Mouse (Mus musculus): ENCODE measurements around the gene Chst10. TPM values are rescaled to one million over a fixed set of nuclear protein-coding genes. Genes with fewer than 3 reads are reported as not detected.

The Chst10 gene
- under 1 TPM; 0.17 to 0.25 TPM for total RNA-seq (2021)
- long read RNA-seq, experiment 1: 0 reads
- long read RNA-seq, experiment 2: 0 reads

DNA sequence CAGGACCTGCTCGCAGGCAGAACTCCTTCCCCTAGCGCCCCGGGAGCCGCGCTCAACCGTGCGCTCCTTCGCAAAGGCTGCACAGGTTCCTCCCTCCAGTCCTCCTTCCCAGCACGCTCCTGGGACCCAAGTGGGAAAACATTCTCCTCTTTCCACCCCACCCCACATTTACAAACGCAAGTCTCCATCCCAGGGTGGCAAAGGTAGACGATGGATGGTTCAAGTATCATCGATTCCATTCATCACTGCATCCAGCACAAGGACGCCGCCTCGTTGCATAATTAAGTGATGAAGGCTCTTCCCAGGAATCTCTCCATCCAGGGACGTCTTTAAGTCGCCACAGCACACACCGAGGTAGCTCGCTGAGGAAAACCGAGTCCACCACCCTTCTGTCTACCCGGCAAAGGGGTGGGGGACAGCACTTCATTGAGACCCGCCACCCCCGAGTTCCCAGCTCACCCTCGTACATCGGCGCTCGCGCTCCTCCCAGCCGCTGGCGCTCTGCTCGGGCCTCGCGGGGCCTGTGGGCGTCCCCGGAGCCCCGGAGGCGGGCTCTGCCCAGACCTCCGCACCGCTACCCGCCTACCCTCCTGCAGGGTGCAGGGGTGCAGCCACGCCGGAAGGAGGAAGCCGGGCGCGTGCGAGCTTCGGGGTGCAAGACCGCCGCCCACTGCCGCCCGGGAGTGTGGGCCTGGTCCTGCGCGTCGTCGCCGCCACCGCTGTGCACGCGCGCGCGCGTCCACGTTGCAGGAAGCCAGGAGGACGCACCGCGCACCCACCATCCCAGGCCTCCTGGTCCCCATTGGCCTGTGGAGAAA is at the start of gene Chst10:
Gene Chst10 (minus strand): TSS at position 731 of the 818 bp plus-strand sequence.
- peak; percentile 14 for DNase-seq (ENCODE audit: low spot score)

DNA sequence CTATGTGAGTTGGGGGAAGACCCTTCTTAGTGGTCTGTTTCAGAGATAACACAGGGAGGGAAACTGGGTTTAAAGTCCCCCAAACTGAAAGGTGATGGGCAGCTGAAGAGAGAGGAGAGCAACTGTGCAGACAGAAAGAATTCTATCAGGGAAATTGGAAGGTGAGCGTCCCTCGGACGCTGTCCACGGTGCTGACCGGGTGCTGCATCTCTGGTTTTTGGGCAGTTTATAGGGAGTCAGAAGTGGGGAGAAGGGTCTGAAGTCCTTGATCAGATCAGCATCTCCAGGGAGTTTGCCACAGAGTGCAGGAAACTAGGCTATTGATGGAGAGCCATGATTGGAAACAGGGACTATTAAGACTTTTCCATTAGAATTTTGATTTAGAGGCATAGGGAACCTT is 41.6 kb upstream of the Chst10 start:
- DNase-seq (ENCODE audit: low spot score): no peak

DNA sequence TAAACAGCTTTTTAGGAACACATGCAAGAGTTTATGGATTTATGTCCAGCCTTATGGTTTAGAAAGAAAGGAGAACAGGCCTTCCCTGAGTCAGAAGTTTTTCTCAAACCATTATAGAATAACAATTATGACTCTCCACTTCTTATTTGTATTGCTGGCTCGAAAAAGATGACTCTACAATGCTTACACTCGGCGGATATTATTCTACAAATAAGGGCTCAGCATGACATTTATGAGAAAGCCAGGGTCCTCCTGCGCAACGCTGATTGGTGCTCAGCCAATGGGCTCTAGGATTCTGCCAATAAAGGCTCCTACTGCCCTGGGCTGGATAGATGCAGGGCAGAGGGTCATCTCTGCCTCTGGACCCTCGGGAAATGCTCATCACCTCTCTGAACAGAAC is 40.9 kb upstream of the Chst10 start, which contains the start of gene Nms:
Gene Nms (plus strand): TSS at position 301 of the 400 bp plus-strand sequence.
- no peak for DNase-seq (ENCODE audit: low spot score)

DNA sequence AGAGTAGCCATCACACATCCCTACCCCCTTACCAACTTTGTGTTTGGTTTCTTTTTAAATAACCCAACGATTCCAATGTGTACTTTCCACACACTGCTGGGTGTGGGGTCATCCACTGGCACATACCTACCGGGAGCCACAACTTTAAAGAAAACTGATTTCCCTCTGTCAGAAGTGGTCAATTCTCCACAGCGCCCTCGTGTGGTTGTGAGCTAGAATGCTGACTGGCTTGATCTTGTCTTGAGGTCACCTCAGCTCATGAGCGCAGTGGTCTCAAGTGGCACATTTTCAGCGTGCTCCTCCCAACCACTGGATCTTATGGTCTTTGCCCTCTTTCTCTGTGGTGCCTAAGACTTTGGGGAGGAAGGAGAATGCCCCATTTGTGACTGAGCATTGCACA is 38.8 kb upstream of the Chst10 start:
- DNase-seq (ENCODE audit: low spot score): peak; percentile 4

DNA sequence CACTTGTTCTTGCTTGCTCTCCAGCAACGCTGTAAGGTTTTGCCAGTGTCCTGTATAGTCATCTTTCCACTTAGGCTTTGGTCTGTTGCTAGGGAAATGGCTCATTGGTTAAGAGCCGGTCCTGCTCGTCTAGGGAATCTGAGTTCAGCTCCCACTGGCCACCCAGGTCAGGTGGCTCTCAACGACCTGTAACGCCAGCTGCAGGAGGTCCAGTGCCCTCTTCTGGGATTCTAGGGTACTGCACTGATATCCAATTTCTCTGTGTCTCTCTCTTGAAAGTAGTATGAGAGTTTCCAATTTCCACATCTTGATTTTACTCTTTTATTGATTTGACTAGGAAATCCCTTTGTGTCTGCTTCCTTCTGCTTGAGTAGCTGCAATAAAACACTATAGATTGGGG is 36.7 kb upstream of the Chst10 start:
- no peak for DNase-seq (ENCODE audit: low spot score)

DNA sequence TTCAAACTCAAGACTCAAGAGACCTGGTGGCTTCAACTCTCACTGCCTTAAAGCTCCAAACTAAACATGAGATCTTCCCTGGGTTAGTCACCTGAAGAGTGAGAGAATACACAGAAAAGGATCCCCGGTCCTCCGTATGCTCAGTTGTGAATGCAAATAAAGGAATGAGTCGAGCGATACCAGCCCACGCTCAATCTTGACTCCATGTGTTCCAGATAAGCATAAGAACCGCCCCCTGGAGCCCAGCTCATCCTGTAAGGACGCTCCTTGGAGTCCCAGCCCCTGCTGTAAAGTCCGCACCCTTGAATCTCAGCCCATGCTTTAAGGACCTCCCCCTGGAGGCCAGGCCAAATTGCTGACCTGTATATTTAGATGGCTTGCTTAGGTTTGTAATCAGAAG is 32.8 kb upstream of the Chst10 start:
- DNase-seq (ENCODE audit: low spot score): no peak

DNA sequence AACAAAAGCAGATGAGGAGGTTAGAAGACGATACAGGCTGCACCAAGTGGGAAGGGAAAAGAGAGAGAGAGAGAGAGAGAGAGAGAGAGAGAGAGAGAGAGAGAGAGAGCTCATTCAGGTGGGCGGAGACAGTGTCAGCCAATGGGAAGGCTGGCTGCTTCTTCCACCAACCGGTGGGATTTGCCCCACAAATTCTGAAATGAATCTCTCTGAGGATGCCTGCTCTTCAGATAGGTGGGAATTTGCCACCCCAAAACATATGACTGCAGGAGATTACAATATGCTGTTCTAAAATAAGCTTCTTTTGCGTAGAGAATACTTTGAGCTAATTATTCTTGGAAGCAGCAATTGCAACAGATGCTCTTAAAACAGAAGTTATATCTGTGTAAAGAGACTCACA is 31.5 kb upstream of the Chst10 start:
- no peak for DNase-seq (ENCODE audit: low spot score)

DNA sequence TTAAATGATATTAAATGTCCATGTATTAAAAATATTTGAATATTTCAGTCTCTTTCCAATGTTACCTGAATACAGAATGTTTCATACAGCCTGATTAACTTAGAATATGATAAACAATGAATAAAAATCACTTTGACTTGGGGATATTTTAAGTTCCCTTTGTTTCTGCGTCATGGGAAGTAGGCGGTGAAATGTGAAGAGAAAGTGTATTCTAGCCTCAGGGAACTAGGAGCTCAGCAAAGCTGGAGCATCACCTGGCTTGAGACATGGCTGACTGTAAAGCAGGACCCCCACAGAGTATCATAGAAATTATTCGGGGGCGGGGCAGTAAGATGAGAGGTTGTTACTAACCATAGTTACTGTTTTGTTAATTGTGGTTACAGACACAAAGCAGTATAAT is 31.0 kb upstream of the Chst10 start:
- DNase-seq (ENCODE audit: low spot score): no peak

DNA sequence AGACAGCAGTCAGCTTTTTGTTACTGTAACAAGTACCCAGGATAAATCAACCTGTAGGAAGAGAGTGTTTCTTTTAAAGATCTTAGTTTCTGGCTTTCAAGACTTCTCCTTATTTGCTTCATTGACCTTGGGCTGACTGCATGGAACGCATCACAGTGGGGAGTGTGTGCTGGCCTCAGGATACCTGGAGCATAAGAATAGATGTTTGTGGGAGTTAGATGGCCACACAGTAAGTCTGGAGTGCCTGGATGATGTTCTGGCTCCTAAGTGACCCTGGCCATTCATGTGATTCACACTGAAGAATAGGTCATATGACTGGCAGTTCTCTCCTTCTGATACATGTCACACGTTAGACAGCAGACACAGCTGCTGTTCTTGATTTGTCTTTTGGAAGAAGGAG is 6.0 kb upstream of the Chst10 start:
- no peak for DNase-seq (ENCODE audit: low spot score)

DNA sequence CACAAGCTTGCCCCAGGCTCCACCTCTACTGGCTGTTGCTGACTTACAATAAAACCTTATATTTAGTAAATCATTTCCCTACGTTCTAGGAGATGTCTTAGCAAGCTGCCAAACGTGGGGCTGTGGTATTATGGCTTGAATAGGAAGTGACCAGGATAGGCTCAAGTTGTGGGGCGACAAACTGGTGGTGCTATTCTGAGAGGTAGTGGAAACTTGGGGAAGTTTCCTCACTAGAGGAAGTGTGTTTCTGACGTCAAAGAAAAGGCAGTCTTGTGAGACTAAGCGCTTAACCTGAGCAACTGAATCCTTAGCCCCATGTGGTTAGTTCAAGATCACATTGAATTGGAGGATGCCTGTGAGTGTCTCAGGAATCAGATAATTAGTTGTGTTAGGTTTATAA is 4.6 kb upstream of the Chst10 start:
- no peak for DNase-seq (ENCODE audit: low spot score)

DNA sequence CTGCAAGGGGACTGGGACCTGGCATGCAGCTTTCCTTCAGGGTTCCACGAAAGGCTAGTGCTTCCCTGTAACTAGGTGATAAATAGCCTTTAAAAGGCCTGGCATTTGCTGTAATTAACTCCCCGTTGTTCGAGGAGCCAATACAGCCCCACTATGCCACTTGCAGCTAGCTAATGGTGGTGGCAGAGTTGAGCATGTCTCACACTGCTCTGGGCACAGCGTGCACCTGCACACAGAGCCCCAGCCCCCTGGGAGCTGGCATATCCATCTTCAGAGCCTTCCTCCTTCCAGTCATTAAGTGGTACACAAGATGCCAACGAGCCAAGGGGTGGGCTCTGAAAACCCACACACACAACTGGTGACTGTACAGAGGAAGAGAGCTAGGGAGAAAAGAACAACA is 4.9 kb downstream of the Chst10 start:
- DNase-seq (ENCODE audit: low spot score): no peak

DNA sequence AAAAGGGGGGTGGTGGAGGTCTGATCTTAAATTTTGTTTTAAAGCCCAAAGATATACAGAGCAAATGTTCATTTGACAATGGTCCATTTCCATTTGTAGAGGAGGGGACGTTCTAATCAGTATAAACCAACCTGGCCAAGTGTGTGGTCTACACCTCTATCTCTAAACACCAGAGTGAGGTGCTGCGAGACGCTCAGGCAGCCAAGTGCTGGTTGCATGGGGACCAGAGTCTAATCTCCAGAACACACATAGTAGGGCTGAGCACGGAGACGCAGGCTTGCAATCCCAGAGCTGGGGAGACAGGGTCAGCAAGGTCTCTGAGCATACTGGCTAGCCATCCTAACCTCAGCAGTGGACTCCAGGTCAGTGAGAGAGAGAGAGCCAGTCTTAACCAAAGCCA is 6.5 kb downstream of the Chst10 start:
- no peak for DNase-seq (ENCODE audit: low spot score)

DNA sequence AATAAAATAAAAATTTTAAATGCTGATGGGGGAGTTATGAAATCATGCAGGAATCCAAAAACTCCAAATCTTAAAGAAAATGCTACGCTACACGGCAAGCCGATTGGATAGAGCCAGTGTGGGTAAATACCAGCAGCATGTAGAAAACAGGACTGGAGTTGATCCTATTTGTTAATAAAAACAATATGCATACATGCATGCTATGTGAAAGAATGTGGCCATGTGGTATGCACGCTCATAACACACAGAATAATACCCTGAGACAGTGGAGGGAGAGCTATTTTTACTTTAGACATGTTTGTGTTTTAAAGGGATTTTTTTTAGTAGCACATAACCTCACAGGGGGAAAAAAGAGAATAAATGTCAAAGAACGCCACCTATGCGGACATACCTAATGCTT is 9.2 kb downstream of the Chst10 start:
- DNase-seq (ENCODE audit: low spot score): no peak

DNA sequence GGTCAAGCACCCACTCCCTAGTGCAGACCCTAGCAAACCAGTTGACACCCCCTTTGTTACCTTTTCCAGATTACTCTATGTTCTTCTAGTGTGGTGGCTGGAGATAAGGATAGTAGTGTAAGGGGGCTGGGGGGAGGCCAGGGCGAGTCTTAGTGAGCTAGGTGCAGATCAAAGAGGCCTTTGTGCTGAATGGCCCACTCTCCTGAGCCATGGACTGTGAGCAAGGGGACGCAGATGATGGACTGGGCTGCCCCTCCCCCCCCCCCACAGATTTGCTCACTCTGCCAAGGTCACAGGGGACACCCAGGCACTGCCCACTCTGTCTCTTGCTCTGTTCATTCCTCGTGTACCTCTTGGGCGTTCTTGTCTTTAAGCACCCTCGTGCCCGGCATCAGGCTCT is 10.9 kb downstream of the Chst10 start:
- DNase-seq (ENCODE audit: low spot score): no peak

DNA sequence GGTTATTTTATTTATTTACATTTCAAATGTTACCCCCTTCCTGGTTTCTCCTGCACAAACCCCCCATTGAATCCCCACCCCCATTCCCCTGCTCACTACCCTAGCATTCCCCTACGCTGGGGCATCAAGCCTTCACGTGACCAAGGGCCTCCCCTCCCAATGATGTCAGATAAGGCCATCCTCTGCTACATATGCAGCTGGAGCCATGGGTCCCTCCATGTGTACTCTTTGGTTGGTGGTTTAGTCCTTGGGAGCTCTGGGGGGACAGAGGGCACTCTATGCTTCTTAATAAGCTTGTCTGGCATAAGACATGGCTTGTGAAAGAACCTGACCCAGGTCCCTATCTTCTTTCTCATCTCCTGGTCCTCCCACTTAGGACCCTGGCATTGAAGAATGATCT is 11.4 kb downstream of the Chst10 start:
- DNase-seq (ENCODE audit: low spot score): no peak

DNA sequence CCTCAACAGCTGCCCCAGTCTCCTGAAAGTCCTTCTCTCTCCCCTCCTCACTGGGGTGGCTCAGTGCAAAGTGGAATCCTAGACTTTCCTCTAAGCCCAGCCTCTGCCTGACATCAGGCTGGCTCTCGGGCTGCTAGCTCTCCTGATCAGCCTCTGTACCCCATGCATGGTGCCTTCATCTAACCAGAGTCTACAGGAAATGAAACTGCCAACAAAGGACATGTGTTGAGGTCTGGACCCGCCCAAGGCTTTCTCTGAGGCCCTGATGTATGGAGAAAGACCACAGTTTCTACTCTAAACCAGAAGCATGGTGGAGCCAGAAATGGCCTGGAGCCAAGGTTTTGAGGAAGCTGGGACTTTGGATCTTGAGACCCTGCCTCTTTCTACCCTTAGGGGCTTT is 12.0 kb downstream of the Chst10 start:
- no peak for DNase-seq (ENCODE audit: low spot score)

DNA sequence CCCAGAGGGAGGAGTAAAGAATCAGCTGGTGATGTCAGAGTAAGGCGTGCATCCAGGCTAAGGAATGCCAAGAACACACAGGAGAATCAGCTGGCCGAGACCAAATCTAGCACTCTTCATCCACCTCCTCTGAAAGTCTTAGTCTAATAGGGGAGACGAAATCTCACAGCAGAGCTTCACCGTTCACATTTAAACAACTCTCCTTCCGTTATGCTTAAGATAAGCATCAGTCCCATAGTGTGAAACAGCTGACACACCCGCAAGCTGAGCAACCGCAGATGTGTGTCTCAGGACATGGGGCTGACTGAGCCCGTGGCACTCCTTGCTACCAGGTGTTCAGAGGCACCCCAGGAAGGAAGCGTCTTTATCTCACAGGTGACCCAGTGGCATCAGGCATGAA is 14.2 kb downstream of the Chst10 start:
- peak; percentile 24 for DNase-seq (ENCODE audit: low spot score)

DNA sequence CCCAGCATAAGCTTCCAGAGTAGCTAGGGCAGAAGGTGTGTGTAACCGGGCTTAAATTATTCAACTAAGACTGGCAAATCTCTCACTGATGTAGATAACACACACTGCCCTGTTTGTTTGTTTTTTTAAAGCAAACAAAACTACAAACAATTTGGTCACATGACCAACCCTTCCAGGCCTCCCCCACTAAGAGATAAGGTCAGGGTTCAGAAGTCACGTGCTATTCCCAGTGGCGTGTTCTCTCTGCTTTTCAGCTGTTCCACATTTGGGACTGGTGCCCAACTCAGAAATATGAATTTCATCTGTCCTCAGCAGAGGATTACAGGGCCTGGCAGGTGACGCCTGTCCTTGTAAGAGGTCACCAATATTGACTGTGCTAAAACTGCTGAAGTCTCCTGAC is 15.2 kb downstream of the Chst10 start:
- DNase-seq (ENCODE audit: low spot score): no peak

DNA sequence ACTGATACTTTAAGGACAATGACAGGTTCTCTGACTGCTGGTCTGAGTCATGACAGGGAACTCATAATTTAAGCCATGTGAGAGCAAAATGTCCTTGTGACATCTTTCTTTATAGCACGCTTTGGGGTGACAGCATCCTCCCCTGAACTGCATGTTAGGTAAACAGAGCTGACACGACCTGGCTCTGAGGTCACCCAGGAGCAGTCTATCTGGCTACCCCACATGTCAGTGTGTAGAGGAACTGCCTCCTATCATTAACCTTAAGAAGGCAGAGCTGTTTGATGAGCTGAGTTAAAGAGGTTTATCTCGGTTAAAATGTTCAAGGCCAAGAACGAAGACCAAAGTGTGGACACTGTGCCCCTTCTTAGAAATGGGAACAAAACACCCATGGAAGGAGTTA is 16.6 kb downstream of the Chst10 start:
- no peak for DNase-seq (ENCODE audit: low spot score)

DNA sequence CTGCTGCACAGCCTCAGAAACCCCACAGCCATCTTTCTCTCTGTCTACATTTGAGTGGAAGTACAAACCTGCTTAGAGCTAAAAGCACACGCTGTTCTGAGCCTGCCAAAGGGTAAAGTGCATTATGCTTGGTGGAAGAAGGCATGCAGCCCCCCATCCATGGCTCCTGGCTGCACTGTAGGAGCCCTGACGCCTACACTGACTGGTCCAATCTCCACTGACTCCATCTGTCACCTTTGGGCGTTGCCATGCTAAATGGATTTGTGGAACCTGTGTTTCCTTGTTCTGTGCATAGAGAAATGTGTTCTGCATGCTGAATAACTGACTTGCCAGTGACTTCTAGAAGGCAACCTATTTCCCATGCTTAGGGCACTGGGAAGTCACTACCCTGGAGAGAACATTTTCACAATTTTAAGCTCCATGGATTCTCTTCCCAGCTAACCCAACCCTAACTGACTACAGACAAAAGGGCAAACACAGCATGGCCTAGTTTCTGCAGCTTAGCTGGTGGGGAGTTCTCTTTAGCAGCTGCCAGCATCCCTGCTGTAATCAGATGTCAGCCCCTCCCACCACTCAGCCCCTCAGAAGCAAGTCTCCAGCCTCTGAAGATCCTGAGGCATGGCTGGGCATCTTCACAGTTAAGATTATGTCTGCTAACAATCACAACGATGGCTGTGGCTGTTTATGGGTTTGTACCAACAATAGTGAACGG is 21.1 kb downstream of the Chst10 start:
- DNase-seq (ENCODE audit: low spot score): no peak

DNA sequence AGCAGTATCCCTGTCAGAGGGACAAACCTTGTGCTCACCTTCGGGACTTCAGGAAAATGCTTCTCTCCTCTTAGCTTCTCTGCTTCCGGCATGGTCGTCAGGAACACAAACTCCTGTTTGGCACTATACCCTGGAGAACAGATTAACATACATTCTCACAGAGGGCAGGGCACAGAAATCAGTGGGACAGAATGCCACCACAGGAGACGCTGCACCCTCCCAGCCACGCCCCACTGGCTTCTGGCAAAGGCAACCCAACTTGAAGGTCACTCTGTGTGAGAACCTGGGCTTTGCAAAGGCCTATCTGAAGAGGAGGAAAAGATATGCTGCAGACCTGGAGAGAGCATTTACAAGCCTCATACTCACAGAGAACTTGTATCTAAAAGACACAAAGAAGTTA is 24.1 kb downstream of the Chst10 start:
- no peak for DNase-seq (ENCODE audit: low spot score)

DNA sequence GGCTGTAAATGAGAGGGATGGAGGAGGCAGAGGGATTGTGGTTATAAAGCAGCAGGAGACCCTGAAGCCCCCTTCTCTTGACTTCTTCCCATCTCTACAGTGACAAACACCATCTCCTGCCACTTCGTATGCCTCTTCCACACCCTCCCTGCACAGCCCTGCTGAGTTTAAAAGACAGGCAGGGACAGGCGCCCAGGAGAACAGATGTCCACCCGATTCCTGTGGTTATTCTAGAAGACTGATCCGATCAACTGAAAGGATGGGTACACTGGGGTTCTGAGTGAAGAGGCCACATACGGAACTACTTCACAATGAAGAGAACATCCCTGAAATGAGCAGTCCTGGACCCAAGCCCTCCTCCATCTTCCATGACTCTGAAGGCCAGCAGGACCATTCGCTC is 26.1 kb downstream of the Chst10 start:
- DNase-seq (ENCODE audit: low spot score): no peak
